Mouse (Mus musculus) cerebellum, adult 2 months (tissue): ENCODE data around the gene Mtnr1b.

Experiments used
- CTCF ChIP-seq: fragments of 200-500 bp; IDR thresholded peaks from 2 replicates; pipeline ENCODE4 v1.5.1; 2011; ENCODE audit warnings: low read depth, mild to moderate bottlenecking, control low read depth, low read length, moderate library complexity, borderline replicate concordance; ENCODE audit not compliant: insufficient read depth
- POLR2A ChIP-seq: fragments of 200-500 bp; IDR thresholded peaks from 2 replicates; pipeline ENCODE4 v1.6.1; 2011; ENCODE audit warnings: low read length, control low read depth, borderline replicate concordance; ENCODE audit not compliant: insufficient read depth

GRCm38 (mm10) chr9:15786192-15786591, 88.2 kb downstream of the Mtnr1b start:
- TF ChIP-seq CTCF (no peak), POLR2A (no peak)
